Mouse (Mus musculus) embryonic facial prominence, embryonic 14.5 days (tissue): Measurements from ENCODE around the gene Grik3. TPM values are rescaled to one million over a fixed set of nuclear protein-coding genes. Genes with fewer than 3 reads are reported as not detected.

Source experiments
- ATAC-seq: fragments of 200-750 bp; cut with Nextera tagmentation; 2 replicates; pipeline ENCODE4 v1.8.0; 2017; ENCODE audit warnings: low read depth, moderate number of reproducible peaks, moderate TSS enrichment
- DNase-seq: peaks from one replicate; pipeline ENCODE4 v3.0.0-alpha.2; 2015; ENCODE audit warnings: low spot score
- H3K27ac ChIP-seq: fragments of 300-500 bp; sonication (generic); replicated peaks from 2 replicates; pipeline ENCODE4 v1.5.1; 2014; ENCODE audit warnings: low read depth, mild to moderate bottlenecking, low read length, moderate library complexity
- H3K27me3 ChIP-seq: fragments of 300-500 bp; sonication (generic); replicated peaks from 2 replicates; pipeline ENCODE4 v1.6.1; 2014; ENCODE audit warnings: low read length; ENCODE audit not compliant: control insufficient read depth, insufficient read depth
- H3K36me3 ChIP-seq: fragments of 300-500 bp; sonication (generic); 2 replicates; pipeline ENCODE4 v1.6.1; 2014; ENCODE audit warnings: low read length, mixed read lengths; ENCODE audit not compliant: control insufficient read depth, insufficient read depth
- H3K4me1 ChIP-seq: fragments of 300-500 bp; sonication (generic); 2 replicates; pipeline ENCODE4 v1.6.1; 2014; ENCODE audit warnings: antibody characterized with exemption, low read length; ENCODE audit not compliant: control insufficient read depth, insufficient read depth
- H3K4me2 ChIP-seq: fragments of 300-500 bp; sonication (generic); 2 replicates; pipeline ENCODE4 v1.6.1; 2014; ENCODE audit warnings: low read depth, mild to moderate bottlenecking, low read length, moderate library complexity, mixed read lengths
- H3K4me3 ChIP-seq: fragments of 300-500 bp; sonication (generic); 2 replicates; pipeline ENCODE4 v1.5.1; 2014; ENCODE audit warnings: low read depth, mild to moderate bottlenecking, low read length
- H3K9ac ChIP-seq: fragments of 300-500 bp; sonication (generic); 2 replicates; pipeline ENCODE4 v1.6.1; 2014; ENCODE audit warnings: low read depth, mild to moderate bottlenecking, low read length, moderate library complexity, mixed read lengths
- H3K9me3 ChIP-seq: fragments of 300-500 bp; sonication (generic); 2 replicates; pipeline ENCODE4 v1.6.1; 2016; ENCODE audit warnings: low read length; ENCODE audit not compliant: control insufficient read depth
- WGBS: fragments of 180-500 bp; shearing (Covaris S2); extraction: QIAGEN DNeasy Blood & Tissue Kit; methylation state at CpG from one replicate; pipeline ENCODE4 v1.1.7; 2014; 5-methylcytosine and 5-hydroxymethylcytosine counted together
- polyA plus RNA-seq: library from polyadenylated mRNA; unstranded; fragments of >200 nt; fragmentation: Nextera tagmentation; extraction: Ambion mirVana; gene quantifications from 2 replicates; pipeline ENCODE4 v1.2.1, GENCODE M21; 2014

The Grik3 gene
- polyA plus RNA-seq, 1 experiment from 2014 or later, result 0.39 TPM

- H3K27ac ChIP-seq, result no peak overlapping the region
- no peak overlapping the region for H3K9ac ChIP-seq
- DNase-seq (no peak), ATAC-seq (no peak)
- no peak overlapping the region for H3K4me2 ChIP-seq
- no peaks in the 10 kb centered on the region for H3K9me3 ChIP-seq
- WGBS, result 27% methylated on average over 7 of the region's 7 CpGs
- no peak overlapping the region for H3K4me3 ChIP-seq
- no peaks in the 10 kb centered on the region for H3K36me3 ChIP-seq
- peaks cover 73% of the 10 kb centered on the region for H3K27me3 ChIP-seq
- H3K4me1 ChIP-seq, result no peaks in the 10 kb centered on the region
These were observed 7.0 kb downstream of the Grik3 start for GRCm38 (mm10) chr4:125497471-125497870.

- 7% methylated on average over 6 of the region's 6 CpGs for WGBS
These were observed 8.4 kb downstream of the Grik3 start for GRCm38 (mm10) chr4:125498866-125499265.

GRCm38 (mm10) chr4:125502861-125503260, 12.4 kb downstream of the Grik3 start:
- DNase-seq (peak; percentile 67), ATAC-seq (no peak)
- Histone ChIP-seq H3K4me2 (no peak overlapping the region), H3K4me3 (no peak overlapping the region), H3K4me1 (no peaks in the 10 kb centered on the region), H3K9me3 (no peaks in the 10 kb centered on the region), H3K9ac (no peak overlapping the region), H3K27me3 (peaks cover 19% of the 10 kb centered on the region), H3K27ac (no peak overlapping the region), H3K36me3 (no peaks in the 10 kb centered on the region)
- 49% methylated on average over 8 of the region's 8 CpGs for WGBS

More at GRCm38 (mm10) chr4:125498866-125499265, 8.4 kb downstream of the Grik3 start:
- H3K27me3 ChIP-seq, result peaks cover 59% of the 10 kb centered on the region
- DNase-seq (no peak), ATAC-seq (no peak)
- H3K4me1 ChIP-seq, result no peaks in the 10 kb centered on the region
- H3K9ac ChIP-seq, result no peak overlapping the region
- no peaks in the 10 kb centered on the region for H3K9me3 ChIP-seq
- H3K36me3 ChIP-seq, result no peaks in the 10 kb centered on the region
- no peak overlapping the region for H3K27ac ChIP-seq
- no peak overlapping the region for H3K4me2 ChIP-seq
- no peak overlapping the region for H3K4me3 ChIP-seq

- no peaks in the 10 kb centered on the region for H3K36me3 ChIP-seq
- no peak overlapping the region for H3K9ac ChIP-seq
- H3K4me2 ChIP-seq, result no peak overlapping the region
- H3K4me1 ChIP-seq, result peaks cover 3% of the 10 kb centered on the region; the same call in 1 of the 2 replicates
- H3K9me3 ChIP-seq, result no peaks in the 10 kb centered on the region
- no peak for ATAC-seq
- no peak overlapping the region for H3K4me3 ChIP-seq
- no peaks in the 10 kb centered on the region; the same call in 1 of the 2 replicates for H3K27me3 ChIP-seq
- no peak for DNase-seq
- no peak overlapping the region for H3K27ac ChIP-seq
- 77% methylated on average over 6 of the region's 6 CpGs for WGBS
These were observed 21.9 kb downstream of the Grik3 start for GRCm38 (mm10) chr4:125512434-125512833.

GRCm38 (mm10) chr4:125515646-125516045, 25.1 kb downstream of the Grik3 start:
- no peak for DNase-seq
- no peak for ATAC-seq
- Histone ChIP-seq H3K4me1 (peaks cover 3% of the 10 kb centered on the region; the same call in 1 of the 2 replicates), H3K9me3 (no peaks in the 10 kb centered on the region), H3K4me2 (no peak overlapping the region), H3K27me3 (no peaks in the 10 kb centered on the region; the same call in 1 of the 2 replicates), H3K27ac (no peak overlapping the region), H3K36me3 (no peaks in the 10 kb centered on the region), H3K4me3 (no peak overlapping the region), H3K9ac (no peak overlapping the region)
- 37% methylated on average over 13 of the region's 13 CpGs for WGBS

GRCm38 (mm10) chr4:125516612-125517011, 26.1 kb downstream of the Grik3 start:
- Histone ChIP-seq H3K4me3 (no peak overlapping the region), H3K4me1 (peaks cover 3% of the 10 kb centered on the region; the same call in 1 of the 2 replicates), H3K27me3 (no peaks in the 10 kb centered on the region; the same call in 1 of the 2 replicates), H3K27ac (no peak overlapping the region), H3K4me2 (no peak overlapping the region), H3K36me3 (no peaks in the 10 kb centered on the region), H3K9me3 (no peaks in the 10 kb centered on the region), H3K9ac (no peak overlapping the region)
- DNase-seq, result no peak
- no peak for ATAC-seq
- WGBS, result 46% methylated on average over 6 of the region's 6 CpGs

GRCm38 (mm10) chr4:125518861-125519260, 28.4 kb downstream of the Grik3 start:
- no peak overlapping the region for H3K27ac ChIP-seq
- no peak for ATAC-seq
- 73% methylated on average over 5 of the region's 5 CpGs for WGBS
- H3K4me1 ChIP-seq, result peaks cover 3% of the 10 kb centered on the region; the same call in 1 of the 2 replicates
- no peak for DNase-seq
- H3K4me2 ChIP-seq, result no peak overlapping the region
- H3K4me3 ChIP-seq, result no peak overlapping the region
- no peaks in the 10 kb centered on the region for H3K9me3 ChIP-seq
- H3K27me3 ChIP-seq, result no peaks in the 10 kb centered on the region; the same call in 1 of the 2 replicates
- no peaks in the 10 kb centered on the region for H3K36me3 ChIP-seq
- no peak overlapping the region for H3K9ac ChIP-seq

GRCm38 (mm10) chr4:125522931-125523330, 32.4 kb downstream of the Grik3 start:
- no peak for ATAC-seq
- H3K4me3 ChIP-seq, result no peak overlapping the region
- no peaks in the 10 kb centered on the region for H3K36me3 ChIP-seq
- DNase-seq, result no peak
- 53% methylated on average over 7 of the region's 7 CpGs for WGBS
- no peak overlapping the region for H3K4me2 ChIP-seq
- no peaks in the 10 kb centered on the region for H3K9me3 ChIP-seq
- H3K4me1 ChIP-seq, result no peaks in the 10 kb centered on the region
- no peaks in the 10 kb centered on the region for H3K27me3 ChIP-seq
- no peak overlapping the region for H3K9ac ChIP-seq
- no peak overlapping the region for H3K27ac ChIP-seq

GRCm38 (mm10) chr4:125525266-125525665, 34.8 kb downstream of the Grik3 start:
- H3K4me3 ChIP-seq, result no peak overlapping the region

More at GRCm38 (mm10) chr4:125525266-125525665, 34.8 kb downstream of the Grik3 start:
- Histone ChIP-seq H3K27ac (no peak overlapping the region), H3K4me2 (no peak overlapping the region), H3K9me3 (no peaks in the 10 kb centered on the region), H3K4me1 (no peaks in the 10 kb centered on the region), H3K9ac (no peak overlapping the region), H3K27me3 (no peaks in the 10 kb centered on the region), H3K36me3 (no peaks in the 10 kb centered on the region)
- 74% methylated on average over 4 of the region's 4 CpGs for WGBS
- DNase-seq, result no peak
- ATAC-seq, result no peak
